Mouse (Mus musculus) myocyte (in vitro differentiated cells): ENCODE measurements around the gene Abhd17a.

Experiments used
- MAX ChIP-seq: IDR thresholded peaks from one replicate; pipeline ENCODE4 v1.6.1; 2011; ENCODE audit warnings: low read depth, mild to moderate bottlenecking, control low read depth
- POLR2A ChIP-seq: IDR thresholded peaks from one replicate; pipeline ENCODE4 v1.6.1; 2011; ENCODE audit warnings: low read depth, mild to moderate bottlenecking, control low read depth, moderate library complexity; ENCODE audit not compliant: insufficient read length
- TCF12 ChIP-seq: IDR thresholded peaks from one replicate; pipeline ENCODE4 v1.6.1; 2011; ENCODE audit warnings: mild to moderate bottlenecking, control low read depth; ENCODE audit not compliant: poor library complexity, insufficient read depth, severe bottlenecking

DNA sequence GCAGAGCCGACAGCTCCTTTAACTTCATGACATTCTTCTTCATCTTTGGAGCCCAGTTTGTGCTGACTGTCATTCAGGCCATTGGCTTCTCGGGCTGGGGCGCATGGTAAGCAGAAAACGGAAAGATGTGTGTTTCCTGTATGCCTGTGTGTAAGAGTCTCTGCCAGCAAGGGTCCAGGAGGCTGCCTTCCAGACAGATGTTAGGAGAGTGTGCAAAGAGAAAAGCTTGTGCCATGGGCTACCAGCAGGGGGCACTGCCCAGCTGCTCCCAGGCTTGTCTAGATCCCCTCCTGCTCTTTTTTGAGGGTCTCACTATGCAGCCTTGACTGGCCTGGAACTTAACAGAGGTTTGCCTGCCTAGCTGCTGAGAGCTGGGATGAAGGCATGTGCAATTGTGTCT, 20.9 kb upstream of the Abhd17a start:
- TF ChIP-seq POLR2A (no peak), MAX (no peak), TCF12 (no peak)
